Mouse (Mus musculus) heart, postnatal 0 days (tissue): ENCODE measurements around the gene Rasal2.

Source experiments
- CTCF ChIP-seq: IDR thresholded peaks from 2 replicates; pipeline ENCODE4 v1.5.1; 2016; ENCODE audit warnings: antibody characterized with exemption, control low read depth, low read depth
- EP300 ChIP-seq: IDR thresholded peaks from 2 replicates; pipeline ENCODE4 v1.6.1; 2016; ENCODE audit warnings: antibody characterized with exemption, low read depth

DNA sequence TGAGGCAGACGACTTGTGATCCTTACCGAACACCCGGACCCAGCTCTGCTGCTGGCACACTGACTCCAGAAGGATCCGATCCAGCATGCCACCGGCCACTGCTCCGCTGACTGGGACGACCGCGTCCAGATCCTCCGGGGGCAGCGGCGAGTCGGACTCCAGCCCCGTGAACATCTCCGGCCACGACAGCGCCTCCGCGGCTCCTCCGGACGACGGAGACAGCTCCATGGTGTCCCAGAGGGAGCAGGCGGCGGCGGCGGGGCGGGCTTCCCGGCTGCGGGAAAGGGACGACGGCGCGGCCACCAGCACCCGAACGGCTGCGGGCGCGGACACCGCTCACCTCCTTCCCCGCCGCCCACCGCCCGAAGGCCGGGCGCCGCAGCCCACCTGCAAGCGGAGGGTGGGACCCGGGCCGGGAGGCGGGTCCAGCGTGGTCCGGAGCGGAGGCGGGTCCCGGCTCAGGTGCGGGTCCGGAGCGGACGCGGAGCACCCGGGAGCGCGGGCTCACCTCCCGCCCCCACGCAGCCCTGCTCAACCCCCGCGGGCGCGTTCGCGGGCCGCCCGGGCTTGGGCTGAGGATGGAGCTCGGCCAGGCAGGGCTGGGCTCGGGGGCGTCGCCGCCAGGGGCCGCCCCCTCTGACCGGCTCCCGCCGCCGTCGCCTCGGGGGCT lies 549 bp downstream of the Rasal2 start:
- TF ChIP-seq CTCF = no peak
- TF ChIP-seq EP300 = no peak
